Mouse (Mus musculus) lung, embryonic 16.5 days (tissue): Measurements from ENCODE around the gene Fam71f1. TPM values are rescaled to one million over a fixed set of nuclear protein-coding genes. Genes with fewer than 3 reads are reported as not detected.

Experiments
- ATAC-seq: fragments of 200-750 bp; cut with Nextera tagmentation; 2 replicates; pipeline ENCODE4 v1.8.0; 2017; ENCODE audit warnings: low read depth, mild to moderate bottlenecking, moderate library complexity
- H3K27ac ChIP-seq: fragments of 300-500 bp; sonication (generic); 2 replicates; pipeline ENCODE4 v1.5.1; 2014; ENCODE audit warnings: mild to moderate bottlenecking, control low read depth, low read length
- H3K27me3 ChIP-seq: fragments of 300-500 bp; sonication (generic); 2 replicates; pipeline ENCODE4 v1.6.1; 2014; ENCODE audit warnings: low read depth, low read length, mixed read lengths; ENCODE audit not compliant: control insufficient read depth, insufficient read depth
- H3K36me3 ChIP-seq: fragments of 300-500 bp; sonication (generic); 2 replicates; pipeline ENCODE4 v1.6.1; 2014; ENCODE audit warnings: low read length; ENCODE audit not compliant: control insufficient read depth, insufficient read depth
- H3K4me1 ChIP-seq: fragments of 300-500 bp; sonication (generic); replicated peaks from 2 replicates; pipeline ENCODE4 v1.6.1; 2014; ENCODE audit warnings: low read length, mixed read lengths; ENCODE audit not compliant: control insufficient read depth, insufficient read depth
- H3K4me2 ChIP-seq: fragments of 300-500 bp; sonication (generic); 2 replicates; pipeline ENCODE4 v1.6.1; 2014; ENCODE audit warnings: low read depth, low read length, control low read depth
- H3K4me3 ChIP-seq: fragments of 300-500 bp; sonication (generic); 2 replicates; pipeline ENCODE4 v1.5.1; 2014; ENCODE audit warnings: mild to moderate bottlenecking, low read length, control low read depth
- H3K9ac ChIP-seq: fragments of 300-500 bp; sonication (generic); 2 replicates; pipeline ENCODE4 v1.6.1; 2014; ENCODE audit warnings: low read length, control low read depth
- H3K9me3 ChIP-seq: fragments of 300-500 bp; sonication (generic); 2 replicates; pipeline ENCODE4 v1.6.1; 2016; ENCODE audit warnings: low read length; ENCODE audit not compliant: control insufficient read depth
- WGBS: fragments of 180-500 bp; shearing (Covaris S2); extraction: QIAGEN DNeasy Blood & Tissue Kit; methylation state at CpG from one replicate; pipeline ENCODE4 v1.1.7; 2014; 5-methylcytosine and 5-hydroxymethylcytosine counted together
- polyA plus RNA-seq: library from polyadenylated mRNA; unstranded; fragments of >200 nt; fragmentation: Nextera tagmentation; extraction: Ambion mirVana; gene quantifications from 2 replicates; pipeline ENCODE4 v1.2.1, GENCODE M21; 2015

Fam71f1 gene
- polyA plus RNA-seq, result not detected in 2 replicates

- Histone ChIP-seq H3K36me3 (no peaks in the 10 kb centered on the region), H3K27ac (no peak within 1 kb of the TSS), H3K4me1 (no peaks in the 10 kb centered on the region), H3K9ac (no peak within 1 kb of the TSS), H3K9me3 (no peaks in the 10 kb centered on the region), H3K4me2 (no peak within 1 kb of the TSS), H3K4me3 (no peak within 1 kb of the TSS), H3K27me3 (no peaks in the 10 kb centered on the region)
- 50% methylated on average over 5 of the region's 5 CpGs for WGBS
- peak; percentile 81 for ATAC-seq
Measured at GRCm38 (mm10) chr6:29318879-29319278, at the start of gene Fam71f1. Gene Fam71f1, plus strand, starts transcription at chr6:29319140.

GRCm38 (mm10) chr6:29270961-29271360, 48.0 kb upstream of the Fam71f1 start:
- H3K36me3 ChIP-seq, result peaks cover 5% of the 10 kb centered on the region
- H3K27me3 ChIP-seq, result no peaks in the 10 kb centered on the region
- H3K4me3 ChIP-seq, result 0 out of 2 replicates have a peak overlapping the region, but pooled peaks have one; percentile 1
- no peak overlapping the region for H3K9ac ChIP-seq
- H3K4me1 ChIP-seq, result peaks cover 11% of the 10 kb centered on the region
- no peak overlapping the region for H3K27ac ChIP-seq
- no peak for ATAC-seq
- peak overlapping the region; percentile 43 for H3K4me2 ChIP-seq
- 3% methylated on average over 8 of the region's 8 CpGs for WGBS
- H3K9me3 ChIP-seq, result no peaks in the 10 kb centered on the region

- Histone ChIP-seq H3K27me3 (no peaks in the 10 kb centered on the region), H3K36me3 (peaks cover 5% of the 10 kb centered on the region), H3K27ac (peak within 1 kb of the TSS; percentile 93), H3K9me3 (no peaks in the 10 kb centered on the region), H3K4me1 (peaks cover 11% of the 10 kb centered on the region), H3K9ac (peak within 1 kb of the TSS; percentile 77), H3K4me3 (peak within 1 kb of the TSS; percentile 66), H3K4me2 (peak within 1 kb of the TSS; percentile 79)
- ATAC-seq, result peak; percentile 98
- under 1% methylated on average over 46 of the region's 46 CpGs for WGBS
Measured at GRCm38 (mm10) chr6:29272312-29273072, 46.4 kb upstream of the Fam71f1 start, which contains the start of gene Hilpda. Gene Hilpda, plus strand, starts transcription at chr6:29272488.

- H3K4me1 ChIP-seq, result peaks cover 8% of the 10 kb centered on the region
- no peaks in the 10 kb centered on the region for H3K9me3 ChIP-seq
- H3K4me2 ChIP-seq, result no peak overlapping the region
- H3K27ac ChIP-seq, result no peak overlapping the region
- no peak overlapping the region for H3K9ac ChIP-seq
- H3K36me3 ChIP-seq, result peaks cover 5% of the 10 kb centered on the region
- no peak overlapping the region for H3K4me3 ChIP-seq
- WGBS, result 78% methylated on average over 5 of the region's 5 CpGs
- no peak for ATAC-seq
- H3K27me3 ChIP-seq, result no peaks in the 10 kb centered on the region
Measured at GRCm38 (mm10) chr6:29276746-29277145, 42.2 kb upstream of the Fam71f1 start.

DNA sequence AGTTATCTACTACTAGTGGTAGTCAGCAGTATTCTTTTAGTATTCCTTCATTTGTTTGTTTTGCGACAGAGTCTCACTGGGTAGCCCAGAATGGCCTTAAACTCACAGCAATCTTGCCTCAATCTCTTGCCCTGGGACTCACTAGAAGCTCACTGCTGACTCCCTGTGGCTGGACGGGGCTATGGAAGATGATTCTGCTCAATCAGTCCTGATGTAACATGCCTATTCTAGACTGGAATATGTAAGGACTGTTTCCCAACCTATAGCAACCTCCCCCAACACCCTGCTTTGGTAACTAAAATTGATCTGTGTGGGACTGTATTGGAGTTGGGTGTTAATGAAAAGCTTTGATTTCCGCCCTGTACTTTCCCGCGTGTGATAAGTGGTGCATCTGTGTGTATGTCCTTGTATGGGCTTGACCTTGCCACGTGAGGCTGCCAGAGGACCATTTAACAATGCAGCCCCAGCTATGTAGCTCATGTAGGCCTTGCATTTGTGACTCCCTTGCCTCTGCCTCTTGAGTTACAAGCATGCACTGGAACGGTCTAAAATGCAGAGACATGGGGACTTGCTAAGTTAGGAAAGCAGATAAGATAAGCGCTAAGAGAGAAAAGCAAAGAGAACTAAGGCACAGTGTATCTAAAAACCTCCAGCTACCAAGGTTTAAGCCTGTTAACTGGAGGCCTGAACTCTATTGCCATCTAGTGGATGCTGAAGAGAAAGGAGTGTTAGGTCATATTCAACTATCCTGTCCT, 40.2 kb upstream of the Fam71f1 start:
- no peak overlapping the region for H3K4me3 ChIP-seq
- H3K9me3 ChIP-seq, result no peaks in the 10 kb centered on the region
- peaks cover 5% of the 10 kb centered on the region; the same call in 1 of the 2 replicates for H3K4me1 ChIP-seq
- H3K9ac ChIP-seq, result no peak overlapping the region
- peaks cover 5% of the 10 kb centered on the region for H3K36me3 ChIP-seq
- peak overlapping the region; percentile 4; the same call in 1 of the 2 replicates for H3K27ac ChIP-seq
- no peaks in the 10 kb centered on the region for H3K27me3 ChIP-seq
- ATAC-seq, result peak; percentile 69
- WGBS, result 17% methylated on average over 8 of the region's 8 CpGs
- H3K4me2 ChIP-seq, result no peak overlapping the region

GRCm38 (mm10) chr6:29279293-29279692, 39.6 kb upstream of the Fam71f1 start, which contains the start of gene Fam71f2:
Gene Fam71f2, plus strand, starts transcription at chr6:29279593.
- Histone ChIP-seq H3K4me2 (no peak within 1 kb of the TSS), H3K4me3 (no peak within 1 kb of the TSS), H3K9me3 (no peaks in the 10 kb centered on the region), H3K27me3 (no peaks in the 10 kb centered on the region), H3K9ac (no peak within 1 kb of the TSS), H3K36me3 (peaks cover 5% of the 10 kb centered on the region), H3K27ac (peak within 1 kb of the TSS; percentile 4; the same call in 1 of the 2 replicates), H3K4me1 (peaks cover 5% of the 10 kb centered on the region; the same call in 1 of the 2 replicates)
- 82% methylated on average over 8 of the region's 8 CpGs for WGBS
- ATAC-seq, result no peak

- Histone ChIP-seq H3K4me2 (no peak overlapping the region), H3K9me3 (no peaks in the 10 kb centered on the region), H3K27ac (no peak overlapping the region), H3K4me1 (peaks cover 5% of the 10 kb centered on the region; the same call in 1 of the 2 replicates), H3K4me3 (no peak overlapping the region), H3K27me3 (no peaks in the 10 kb centered on the region), H3K9ac (no peak overlapping the region), H3K36me3 (no peaks in the 10 kb centered on the region)
- ATAC-seq, result no peak
- 21% methylated on average over 7 of the region's 7 CpGs for WGBS
Measured at GRCm38 (mm10) chr6:29280671-29281070, 38.3 kb upstream of the Fam71f1 start.

- ATAC-seq, result no peak
- WGBS, result 75% methylated on average over 7 of the region's 7 CpGs
- H3K9me3 ChIP-seq, result no peaks in the 10 kb centered on the region
- H3K9ac ChIP-seq, result no peak overlapping the region
- H3K36me3 ChIP-seq, result no peaks in the 10 kb centered on the region
- no peak overlapping the region for H3K4me3 ChIP-seq
- no peak overlapping the region for H3K4me2 ChIP-seq
- H3K27me3 ChIP-seq, result no peaks in the 10 kb centered on the region
- no peaks in the 10 kb centered on the region for H3K4me1 ChIP-seq
- H3K27ac ChIP-seq, result no peak overlapping the region
Measured at GRCm38 (mm10) chr6:29286870-29287269, 32.1 kb upstream of the Fam71f1 start.

- Histone ChIP-seq H3K9me3 (no peaks in the 10 kb centered on the region), H3K4me3 (no peak overlapping the region), H3K9ac (no peak overlapping the region), H3K4me2 (no peak overlapping the region), H3K4me1 (no peaks in the 10 kb centered on the region), H3K27ac (no peak overlapping the region), H3K36me3 (no peaks in the 10 kb centered on the region), H3K27me3 (no peaks in the 10 kb centered on the region)
- no peak for ATAC-seq
- 51% methylated on average over 6 of the region's 6 CpGs for WGBS
Measured at GRCm38 (mm10) chr6:29287481-29287880, 31.5 kb upstream of the Fam71f1 start.
